Mouse (Mus musculus) liver, embryonic 15.5 days (tissue): ENCODE measurements around the gene Lgr6. TPM values are rescaled to one million over a fixed set of nuclear protein-coding genes. Genes with fewer than 3 reads are reported as not detected.

Experiments
- ATAC-seq: fragments of 200-750 bp; cut with Nextera tagmentation; 2 replicates; pipeline ENCODE4 v1.8.0; 2017; ENCODE audit warnings: moderate number of reproducible peaks, mild to moderate bottlenecking, moderate library complexity; ENCODE audit not compliant: insufficient read depth
- H3K27ac ChIP-seq: fragments of 300-500 bp; sonication (generic); replicated peaks from 2 replicates; pipeline ENCODE4 v1.5.1; 2015; ENCODE audit warnings: mild to moderate bottlenecking, inconsistent platforms
- H3K27me3 ChIP-seq: fragments of 300-500 bp; sonication (generic); 2 replicates; pipeline ENCODE4 v1.6.1; 2015; ENCODE audit warnings: mild to moderate bottlenecking, inconsistent platforms
- H3K36me3 ChIP-seq: fragments of 300-500 bp; sonication (generic); replicated peaks from 2 replicates; pipeline ENCODE4 v1.6.1; 2015; ENCODE audit warnings: moderate library complexity, mild to moderate bottlenecking, inconsistent platforms
- H3K4me1 ChIP-seq: fragments of 300-500 bp; sonication (generic); replicated peaks from 2 replicates; pipeline ENCODE4 v1.6.1; 2015; ENCODE audit warnings: inconsistent platforms
- H3K4me2 ChIP-seq: fragments of 300-500 bp; sonication (generic); 2 replicates; pipeline ENCODE4 v1.6.1; 2015; ENCODE audit warnings: moderate library complexity, mild to moderate bottlenecking, inconsistent platforms
- H3K4me3 ChIP-seq: fragments of 300-500 bp; sonication (generic); replicated peaks from 2 replicates; pipeline ENCODE4 v1.5.1; 2015; ENCODE audit warnings: mild to moderate bottlenecking, inconsistent platforms
- H3K9ac ChIP-seq: fragments of 300-500 bp; sonication (generic); 2 replicates; pipeline ENCODE4 v1.6.1; 2015; ENCODE audit warnings: moderate library complexity, mild to moderate bottlenecking, inconsistent platforms
- H3K9me3 ChIP-seq: fragments of 300-500 bp; sonication (generic); replicated peaks from 2 replicates; pipeline ENCODE4 v1.6.1; 2016; ENCODE audit warnings: inconsistent platforms
- WGBS: fragments of 180-500 bp; shearing (Covaris S2); methylation state at CpG from one replicate; pipeline ENCODE4 v1.1.7; 2015; ENCODE audit warnings: mixed read lengths; ENCODE audit not compliant: insufficient replicate concordance; 5-methylcytosine and 5-hydroxymethylcytosine counted together
- polyA plus RNA-seq: library from polyadenylated mRNA; unstranded; fragments of >200 nt; fragmentation: Nextera tagmentation; extraction: Ambion mirVana; gene quantifications from 2 replicates; pipeline ENCODE4 v1.2.1, GENCODE M21; 2015

Lgr6 gene
- polyA plus RNA-seq, 1 experiment from 2014 or later, result 0.18 TPM

DNA sequence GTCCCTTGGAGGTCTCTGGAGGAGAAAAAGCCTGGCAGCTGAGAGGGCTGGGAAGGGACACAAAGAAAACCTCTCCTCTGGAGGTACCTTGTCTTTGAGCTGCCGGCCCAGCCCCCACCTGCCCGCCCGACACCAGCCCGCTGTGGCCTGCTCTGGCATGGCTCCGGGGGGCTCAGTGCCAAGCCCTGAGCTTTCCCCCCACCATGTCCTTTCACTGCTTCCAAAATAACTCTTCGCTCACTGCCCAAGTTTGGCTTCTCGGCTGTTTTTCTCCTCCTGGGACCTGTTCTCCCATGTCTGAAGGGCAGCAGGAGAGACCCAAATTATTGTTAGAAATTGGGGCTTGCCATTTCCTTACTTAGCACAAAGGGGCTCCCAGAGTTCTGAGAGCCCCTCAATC lies 6.6 kb downstream of the Lgr6 start:
- Histone ChIP-seq H3K9me3 (no peaks in the 10 kb centered on the region), H3K27me3 (peaks cover 38% of the 10 kb centered on the region), H3K27ac (no peak overlapping the region), H3K4me2 (no peak overlapping the region), H3K36me3 (no peaks in the 10 kb centered on the region), H3K4me1 (peaks cover 10% of the 10 kb centered on the region; the same call in 1 of the 2 replicates), H3K9ac (no peak overlapping the region), H3K4me3 (no peak overlapping the region)
- no peak for ATAC-seq
- 74% methylated on average over 7 of the region's 7 CpGs for WGBS

GRCm38 (mm10) chr1:135097441-135097840 lies 7.6 kb downstream of the Lgr6 start:
- no peak overlapping the region for H3K4me3 ChIP-seq
- H3K27me3 ChIP-seq, result peaks cover 28% of the 10 kb centered on the region
- no peak overlapping the region for H3K4me2 ChIP-seq
- no peak for ATAC-seq
- 58% methylated on average over 6 of the region's 6 CpGs for WGBS
- H3K4me1 ChIP-seq, result peaks cover 10% of the 10 kb centered on the region; the same call in 1 of the 2 replicates
- H3K27ac ChIP-seq, result no peak overlapping the region
- no peak overlapping the region for H3K9ac ChIP-seq
- H3K9me3 ChIP-seq, result no peaks in the 10 kb centered on the region
- no peaks in the 10 kb centered on the region for H3K36me3 ChIP-seq

DNA sequence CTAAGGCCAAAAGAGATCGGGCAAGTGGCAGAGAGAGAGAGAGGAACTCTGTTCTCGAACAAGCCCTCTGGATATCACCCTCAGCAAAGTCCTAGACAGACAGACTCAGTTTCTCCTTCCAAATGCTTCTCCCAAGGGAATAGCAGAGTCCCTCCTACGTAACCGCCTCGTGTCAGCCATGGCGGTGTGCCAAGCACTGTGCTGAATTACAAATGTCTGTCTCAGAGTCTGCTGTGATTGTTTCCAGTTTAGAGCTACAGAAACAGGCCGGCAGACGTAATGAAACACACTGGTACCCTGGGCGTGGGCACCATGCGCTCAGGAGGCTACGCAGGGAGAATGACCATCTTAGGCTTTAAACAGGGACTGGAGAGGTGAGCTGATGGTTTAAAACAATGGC lies 8.8 kb downstream of the Lgr6 start:
- Histone ChIP-seq H3K36me3 (no peaks in the 10 kb centered on the region), H3K27me3 (peaks cover 17% of the 10 kb centered on the region), H3K9ac (no peak overlapping the region), H3K4me2 (no peak overlapping the region), H3K4me1 (peaks cover 10% of the 10 kb centered on the region; the same call in 1 of the 2 replicates), H3K4me3 (no peak overlapping the region), H3K9me3 (no peaks in the 10 kb centered on the region), H3K27ac (no peak overlapping the region)
- ATAC-seq, result no peak
- 75% methylated on average over 11 of the region's 11 CpGs for WGBS

DNA sequence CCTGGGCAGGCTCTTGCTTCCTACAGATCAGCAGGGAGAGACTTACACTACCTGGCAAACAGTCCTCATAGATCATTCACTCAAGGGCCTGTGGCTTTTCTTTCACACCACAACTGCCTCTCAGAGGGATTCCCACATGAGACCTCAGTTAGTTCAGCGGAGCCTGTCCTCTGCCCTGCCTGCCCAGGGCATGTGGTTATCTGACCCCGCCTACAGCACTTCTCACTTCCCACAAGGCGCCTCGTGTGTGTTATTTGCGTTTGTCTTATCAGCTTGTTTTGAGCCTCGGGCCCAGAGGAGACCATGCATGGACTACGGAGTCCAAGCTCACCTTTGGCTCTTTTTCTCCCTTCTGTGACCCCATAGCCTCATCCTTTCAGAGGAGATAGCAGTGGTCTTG lies 9.9 kb downstream of the Lgr6 start:
- no peak for ATAC-seq
- H3K9ac ChIP-seq, result no peak overlapping the region

GRCm38 (mm10) chr1:135094723-135095122 lies 10.4 kb downstream of the Lgr6 start:
- no peaks in the 10 kb centered on the region for H3K9me3 ChIP-seq
- no peaks in the 10 kb centered on the region for H3K36me3 ChIP-seq
- H3K4me2 ChIP-seq, result no peak overlapping the region
- 31% methylated on average over 7 of the region's 7 CpGs for WGBS
- no peak overlapping the region for H3K9ac ChIP-seq
- no peak for ATAC-seq
- peaks cover 5% of the 10 kb centered on the region; the same call in 1 of the 2 replicates for H3K27me3 ChIP-seq
- H3K27ac ChIP-seq, result no peak overlapping the region
- no peak overlapping the region for H3K4me3 ChIP-seq
- peaks cover 10% of the 10 kb centered on the region; the same call in 1 of the 2 replicates for H3K4me1 ChIP-seq

More for the DNA sequence above, 9.9 kb downstream of the Lgr6 start:
- H3K27me3 ChIP-seq, result peaks cover 7% of the 10 kb centered on the region; the same call in 1 of the 2 replicates
- H3K36me3 ChIP-seq, result no peaks in the 10 kb centered on the region
- no peaks in the 10 kb centered on the region for H3K9me3 ChIP-seq
- H3K4me3 ChIP-seq, result no peak overlapping the region
- H3K4me1 ChIP-seq, result peaks cover 10% of the 10 kb centered on the region; the same call in 1 of the 2 replicates
- no peak overlapping the region for H3K27ac ChIP-seq
- WGBS, result 3% methylated on average over 7 of the region's 7 CpGs
- no peak overlapping the region for H3K4me2 ChIP-seq

- peaks cover 10% of the 10 kb centered on the region; the same call in 1 of the 2 replicates for H3K4me1 ChIP-seq
- no peaks in the 10 kb centered on the region for H3K36me3 ChIP-seq
- 23% methylated on average over 3 of the region's 3 CpGs for WGBS
- peaks cover 24% of the 10 kb centered on the region for H3K27me3 ChIP-seq
- no peak overlapping the region for H3K4me2 ChIP-seq
- no peak overlapping the region for H3K4me3 ChIP-seq
- no peaks in the 10 kb centered on the region for H3K9me3 ChIP-seq
- no peak overlapping the region for H3K9ac ChIP-seq
- no peak overlapping the region for H3K27ac ChIP-seq
- no peak for ATAC-seq
Measured at GRCm38 (mm10) chr1:135090914-135091313, 14.2 kb downstream of the Lgr6 start.

DNA sequence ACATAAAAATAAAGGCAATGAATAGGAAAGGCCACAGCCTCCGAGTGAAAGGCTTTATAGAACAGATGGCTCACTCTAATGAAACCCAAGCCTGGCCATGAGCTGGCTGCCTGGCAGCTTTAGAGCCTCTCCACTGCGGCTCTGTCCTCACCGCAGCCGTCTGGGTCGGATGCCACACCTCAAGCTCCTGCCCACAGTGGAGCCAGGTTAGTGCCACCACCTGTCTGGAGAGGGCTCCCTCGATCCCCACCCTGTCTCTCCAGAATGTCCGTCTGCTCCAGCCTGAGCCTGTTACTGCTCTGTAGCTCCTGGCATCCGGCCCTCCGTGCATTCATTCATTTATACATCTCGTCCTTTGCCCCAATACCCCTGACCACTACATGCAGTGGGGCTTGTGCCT lies 15.4 kb downstream of the Lgr6 start:
- ATAC-seq, result no peak
- Histone ChIP-seq H3K4me3 (no peak overlapping the region), H3K4me2 (no peak overlapping the region), H3K27ac (no peak overlapping the region), H3K27me3 (peaks cover 37% of the 10 kb centered on the region), H3K9me3 (no peaks in the 10 kb centered on the region), H3K9ac (no peak overlapping the region), H3K4me1 (no peaks in the 10 kb centered on the region), H3K36me3 (no peaks in the 10 kb centered on the region)
- WGBS, result 70% methylated on average over 10 of the region's 10 CpGs

GRCm38 (mm10) chr1:135087414-135087813 lies 17.7 kb downstream of the Lgr6 start:
- Histone ChIP-seq H3K27ac (no peak overlapping the region), H3K36me3 (no peaks in the 10 kb centered on the region), H3K4me1 (no peaks in the 10 kb centered on the region), H3K27me3 (peaks cover 55% of the 10 kb centered on the region), H3K4me3 (no peak overlapping the region), H3K4me2 (no peak overlapping the region), H3K9me3 (no peaks in the 10 kb centered on the region), H3K9ac (no peak overlapping the region)
- WGBS, result 40% methylated on average over 1 of the region's 1 CpGs
- ATAC-seq, result no peak

GRCm38 (mm10) chr1:135086015-135086414 lies 19.1 kb downstream of the Lgr6 start:
- H3K9ac ChIP-seq, result no peak overlapping the region
- no peak overlapping the region for H3K4me2 ChIP-seq
- WGBS, result 25% methylated on average over 7 of the region's 7 CpGs
- H3K27ac ChIP-seq, result no peak overlapping the region
- no peaks in the 10 kb centered on the region for H3K36me3 ChIP-seq
- no peaks in the 10 kb centered on the region for H3K9me3 ChIP-seq
- peaks cover 55% of the 10 kb centered on the region for H3K27me3 ChIP-seq
- no peak overlapping the region for H3K4me3 ChIP-seq
- H3K4me1 ChIP-seq, result no peaks in the 10 kb centered on the region
- ATAC-seq, result no peak

GRCm38 (mm10) chr1:135085296-135085871 lies 19.7 kb downstream of the Lgr6 start:
- Histone ChIP-seq H3K9me3 (no peaks in the 10 kb centered on the region), H3K9ac (no peak overlapping the region), H3K36me3 (no peaks in the 10 kb centered on the region), H3K4me3 (no peak overlapping the region), H3K4me2 (no peak overlapping the region), H3K27ac (no peak overlapping the region), H3K27me3 (peaks cover 55% of the 10 kb centered on the region), H3K4me1 (no peaks in the 10 kb centered on the region)
- ATAC-seq, result no peak
- WGBS, result 12% methylated on average over 28 of the region's 28 CpGs

GRCm38 (mm10) chr1:135083465-135083864 lies 21.6 kb downstream of the Lgr6 start:
- no peak overlapping the region for H3K4me2 ChIP-seq
- peaks cover 47% of the 10 kb centered on the region for H3K27me3 ChIP-seq
- H3K9ac ChIP-seq, result no peak overlapping the region
- H3K36me3 ChIP-seq, result no peaks in the 10 kb centered on the region
- H3K9me3 ChIP-seq, result no peaks in the 10 kb centered on the region
- no peaks in the 10 kb centered on the region for H3K4me1 ChIP-seq
- ATAC-seq, result no peak
- no peak overlapping the region for H3K4me3 ChIP-seq
- no peak overlapping the region for H3K27ac ChIP-seq
- WGBS, result 51% methylated on average over 9 of the region's 9 CpGs

DNA sequence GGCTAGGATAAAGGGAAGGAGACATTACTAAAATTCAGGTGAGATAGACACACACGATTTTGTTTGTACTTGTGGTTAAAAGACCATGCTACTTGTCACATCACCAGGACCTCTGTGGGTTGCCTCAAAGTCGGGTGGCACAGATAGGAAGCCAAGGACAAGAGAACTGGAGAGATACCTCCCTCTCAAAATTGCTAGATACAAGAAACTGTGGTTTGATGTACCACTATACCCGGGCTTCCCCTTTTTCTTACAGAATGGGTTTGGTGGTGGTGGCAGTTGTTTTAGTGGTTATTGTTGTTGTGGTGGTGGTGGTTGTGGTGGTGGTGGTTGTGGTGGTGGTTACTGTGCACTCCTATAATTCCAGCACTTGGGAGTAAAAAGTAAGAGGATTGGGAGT lies 22.8 kb downstream of the Lgr6 start:
- 12% methylated on average over 3 of the region's 3 CpGs for WGBS
- ATAC-seq, result no peak
- Histone ChIP-seq H3K4me3 (no peak overlapping the region), H3K4me2 (no peak overlapping the region), H3K27ac (no peak overlapping the region), H3K9ac (no peak overlapping the region), H3K27me3 (peaks cover 44% of the 10 kb centered on the region), H3K36me3 (no peaks in the 10 kb centered on the region), H3K4me1 (no peaks in the 10 kb centered on the region), H3K9me3 (no peaks in the 10 kb centered on the region)
